Mouse (Mus musculus): ENCODE results near the gene Junb.
A peak's percentile ranks its signal among the peaks of the same experiment; 100 is the strongest.

Junb gene

DNA sequence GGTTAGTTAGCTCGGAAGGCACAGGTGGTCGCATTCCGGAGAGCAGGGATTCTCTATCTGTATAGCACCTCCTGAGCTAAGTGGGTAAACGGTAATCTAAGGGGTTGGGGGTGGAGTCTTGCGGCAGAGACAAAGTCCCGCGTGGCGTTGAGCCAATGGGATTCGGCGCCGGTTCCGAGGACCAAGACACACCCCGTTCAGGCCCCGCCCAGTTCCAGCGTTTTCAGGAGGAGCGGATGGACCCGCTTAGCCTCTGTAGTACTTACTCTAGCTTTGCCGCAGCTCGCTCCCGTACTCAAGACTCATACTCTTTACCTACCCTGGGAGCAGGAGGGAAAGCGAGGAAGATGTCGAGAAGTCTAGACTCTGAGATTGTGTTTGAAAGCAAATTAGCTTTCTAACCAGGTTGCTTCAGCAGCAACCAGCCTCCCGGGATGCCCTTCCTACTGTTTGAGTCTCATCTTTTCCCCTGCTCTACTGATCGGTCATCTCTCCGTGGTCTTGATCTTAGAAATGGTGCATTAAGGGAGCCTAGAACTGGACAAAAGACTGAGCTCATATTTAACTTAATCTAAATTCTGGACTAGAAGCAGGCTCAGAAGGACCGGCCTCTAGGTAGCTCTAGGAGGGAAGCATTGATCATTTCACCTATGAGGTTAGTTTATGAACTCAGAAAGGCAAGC, 33.9 kb downstream of the Junb start:
- peak; percentile 66 for DNase-seq (ENCODE audit: low read depth, low spot score)

DNA sequence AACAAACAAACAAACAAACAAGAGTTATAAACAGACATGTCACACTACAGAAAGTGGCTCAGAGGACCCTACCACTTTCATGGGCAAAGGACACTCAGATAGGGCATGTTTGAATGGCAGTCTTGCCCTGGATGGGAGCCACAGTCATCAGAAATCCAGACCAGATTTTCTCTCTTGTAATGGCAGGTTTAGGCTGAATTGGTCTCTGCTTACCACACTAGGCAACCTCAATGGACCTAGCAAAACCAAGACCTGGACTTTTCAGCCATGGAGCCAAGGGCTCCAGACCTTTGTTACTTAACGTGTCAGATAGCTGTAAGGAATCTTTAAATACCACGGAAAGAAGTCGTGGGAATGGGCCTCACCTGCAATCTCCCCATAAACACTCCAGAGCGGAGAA, 34.8 kb downstream of the Junb start:
- DNase-seq (ENCODE audit: low read depth, low spot score), result no peak

DNA sequence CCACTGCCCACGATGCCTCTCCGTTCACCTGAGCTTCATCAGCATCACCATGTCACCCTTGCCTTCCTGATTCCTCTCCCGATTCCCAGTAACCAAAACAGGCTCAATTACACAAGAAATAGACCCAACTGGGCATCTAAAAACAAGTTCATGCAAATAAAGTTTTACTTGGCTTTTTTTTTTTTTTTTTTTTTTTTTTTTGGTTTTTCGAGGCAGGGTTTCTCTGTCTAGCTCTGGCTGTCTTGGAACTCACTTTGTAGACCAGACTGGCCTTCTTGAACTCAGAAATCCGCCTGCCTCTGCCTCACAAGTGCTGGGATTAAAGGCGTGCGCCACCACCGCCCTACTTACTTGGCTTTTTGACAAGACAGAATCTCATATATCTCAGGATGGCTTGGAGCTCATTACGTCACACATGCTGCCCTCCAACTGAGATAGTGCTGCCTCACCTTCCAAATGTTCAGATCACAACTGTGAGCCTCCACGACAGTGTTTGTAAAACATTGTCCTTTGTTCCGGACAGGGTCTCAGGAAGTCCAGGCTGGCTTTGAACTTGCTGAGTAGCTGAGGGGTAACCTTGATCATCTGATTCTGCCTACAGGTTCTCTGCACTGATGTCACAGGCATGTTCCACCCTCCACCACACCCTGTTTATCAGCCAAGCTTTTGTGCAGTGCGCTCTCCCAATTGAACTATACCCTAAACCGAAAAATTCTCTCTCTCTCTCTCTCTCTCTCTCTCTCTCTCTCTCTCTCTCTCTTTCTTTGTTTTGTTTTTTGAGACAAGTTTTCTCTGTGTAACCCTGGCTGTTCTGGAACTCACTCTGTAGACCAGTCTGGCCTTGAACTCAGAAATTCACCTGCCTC, 40.7 kb downstream of the Junb start:
- DNase-seq (ENCODE audit: low read depth, low spot score), result no peak

DNA sequence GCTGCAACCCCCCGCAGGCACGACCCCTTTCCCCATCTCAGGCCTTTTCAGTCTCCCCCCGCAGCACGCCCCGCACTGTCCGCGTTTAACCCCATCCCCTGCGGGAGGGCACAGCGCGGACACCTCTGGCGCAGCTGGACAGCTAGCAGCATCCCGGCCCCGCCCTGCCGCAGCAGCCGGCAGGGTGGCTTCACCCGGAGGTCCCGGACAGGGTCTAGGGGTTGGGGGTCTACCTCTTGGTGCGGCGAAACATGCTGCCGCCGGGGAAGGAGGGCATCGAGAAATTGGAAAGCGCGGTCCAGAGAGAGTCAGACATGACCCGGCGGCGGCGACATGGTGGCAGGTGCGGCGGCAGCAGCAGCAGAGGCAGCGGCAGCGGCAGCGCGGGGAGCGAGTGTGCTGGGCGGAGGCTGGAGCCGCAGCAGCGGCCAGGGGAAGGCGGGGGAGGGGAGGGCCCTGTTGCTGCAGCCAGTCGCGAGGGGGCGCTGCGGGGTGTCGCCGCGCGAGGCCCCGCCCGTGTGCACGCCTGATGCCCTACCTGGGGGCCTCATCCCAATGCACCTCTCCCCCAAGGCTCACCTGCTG, 41.5 kb downstream of the Junb start, which contains the start of gene Mast1:
TSS of gene Mast1 (minus strand) at position 398 of the 585 bp plus-strand sequence.
- DNase-seq (ENCODE audit: low read depth, low spot score), result peak; percentile 82

DNA sequence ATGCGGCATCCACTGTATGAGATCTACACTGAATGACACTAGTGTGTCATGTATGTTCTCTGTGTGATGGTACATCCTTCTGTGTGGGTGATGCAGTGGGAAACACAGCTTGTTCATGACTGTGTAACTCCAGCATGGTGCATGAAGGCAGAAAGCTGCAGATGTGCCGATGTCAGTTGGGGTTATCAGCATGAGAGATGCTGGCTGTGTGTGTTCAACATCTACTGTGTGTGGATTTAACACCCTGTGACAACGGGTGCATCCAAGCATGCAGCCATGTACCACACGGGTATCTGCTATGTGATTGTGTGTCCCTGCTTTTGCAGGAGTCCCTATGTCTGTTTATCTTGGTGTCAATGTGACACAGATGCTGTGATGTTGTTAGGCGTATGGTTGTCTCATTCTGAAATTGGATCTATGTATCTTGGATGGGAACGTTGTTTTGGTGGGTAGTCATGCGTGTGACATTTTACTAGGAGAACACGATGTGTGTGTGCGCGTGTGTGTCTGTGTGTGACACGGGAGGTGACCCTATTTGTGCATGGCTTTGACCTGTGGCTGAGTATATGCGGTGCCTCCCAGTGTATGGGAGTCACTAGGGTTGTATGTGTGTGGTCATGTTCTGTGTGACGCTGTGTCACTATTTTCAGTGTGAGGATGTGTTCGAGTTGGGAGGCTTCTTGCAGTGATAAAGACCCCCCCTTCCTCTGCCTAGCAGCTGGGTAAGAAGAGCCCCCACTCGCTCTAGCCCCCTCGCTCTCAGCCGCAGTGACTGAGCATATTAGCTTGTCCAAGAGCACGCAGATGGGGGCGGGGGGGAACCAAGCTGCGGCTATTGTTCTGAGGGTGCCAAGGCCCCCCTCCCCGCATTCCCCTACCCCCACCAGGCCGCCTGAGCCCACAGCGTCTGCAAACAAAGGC, 42.2 kb downstream of the Junb start:
- DNase-seq (ENCODE audit: low read depth, low spot score), result no peak

DNA sequence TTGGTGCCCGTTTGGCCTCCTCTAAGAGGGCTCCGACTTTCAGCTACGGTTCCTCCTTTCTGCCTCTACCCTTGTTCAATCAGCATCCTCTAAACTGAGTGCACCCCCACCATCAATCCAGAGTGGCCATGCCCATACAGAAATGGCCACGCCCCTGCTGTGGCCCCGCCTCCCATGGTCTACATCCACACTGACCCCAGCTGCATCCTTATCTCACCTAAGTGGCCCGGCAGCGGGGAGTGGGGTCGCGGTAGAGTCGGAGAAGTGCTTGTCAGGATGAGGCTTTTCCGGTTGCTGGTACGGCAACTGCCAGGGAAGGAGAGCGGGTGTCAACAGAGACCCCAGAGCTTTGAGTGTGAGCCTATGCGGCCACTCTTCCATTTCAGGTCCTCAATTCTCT, 43.0 kb downstream of the Junb start:
- no peak for DNase-seq (ENCODE audit: low read depth, low spot score)

DNA sequence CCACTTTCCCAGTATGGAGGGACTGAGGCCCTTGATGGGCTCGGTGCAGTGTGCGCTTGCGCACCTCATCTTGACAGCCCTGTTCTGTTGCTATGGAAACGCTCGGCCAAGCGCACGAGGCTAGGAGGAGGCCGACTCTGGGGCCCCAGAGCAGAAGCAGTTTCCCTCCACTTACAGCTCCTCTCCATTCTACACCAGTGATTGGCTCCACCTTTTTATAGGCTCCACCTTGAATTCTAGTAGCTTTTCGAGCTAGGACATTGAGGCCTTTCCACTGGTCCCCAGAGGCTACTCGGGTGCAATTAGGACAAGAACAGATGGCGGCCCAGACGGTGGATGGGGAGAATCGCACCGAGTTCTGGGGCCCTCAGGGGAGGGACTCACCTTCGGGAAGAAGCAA, 43.7 kb downstream of the Junb start:
- no peak for DNase-seq (ENCODE audit: low read depth, low spot score)

DNA sequence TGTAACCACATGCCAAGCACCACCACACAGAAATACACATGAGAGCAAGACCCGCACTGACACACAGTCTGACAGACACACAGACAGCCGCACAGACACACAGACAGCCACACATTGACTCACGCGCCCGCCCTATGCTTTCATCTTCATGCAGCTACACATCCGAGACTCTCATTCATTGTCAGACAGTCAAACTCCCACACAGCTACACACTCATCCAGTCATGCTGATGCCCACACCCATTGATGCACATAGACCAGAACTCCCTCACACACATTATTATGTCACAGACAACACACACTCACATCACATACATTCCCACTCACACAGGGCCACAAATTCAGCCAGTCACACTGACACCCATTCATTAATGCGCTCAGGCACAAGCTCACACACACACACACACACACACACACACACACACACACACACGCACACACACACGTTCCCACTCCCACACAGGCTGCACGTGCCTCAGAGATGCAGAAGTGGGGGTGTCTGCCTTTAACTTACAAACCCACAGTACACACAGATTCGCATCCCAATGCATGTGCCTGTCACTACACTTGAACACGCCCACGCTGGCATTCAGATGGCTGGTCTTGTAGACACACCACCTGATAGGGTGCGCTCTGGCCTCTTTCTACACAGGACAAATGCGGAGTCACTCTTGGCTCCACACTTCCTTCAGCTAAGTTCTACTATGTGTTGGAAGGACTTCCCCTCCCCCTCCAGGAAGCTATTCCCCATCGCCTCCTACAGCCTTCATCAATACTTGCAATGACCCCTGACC, 44.6 kb downstream of the Junb start:
- no peak for DNase-seq (ENCODE audit: low read depth, low spot score)

DNA sequence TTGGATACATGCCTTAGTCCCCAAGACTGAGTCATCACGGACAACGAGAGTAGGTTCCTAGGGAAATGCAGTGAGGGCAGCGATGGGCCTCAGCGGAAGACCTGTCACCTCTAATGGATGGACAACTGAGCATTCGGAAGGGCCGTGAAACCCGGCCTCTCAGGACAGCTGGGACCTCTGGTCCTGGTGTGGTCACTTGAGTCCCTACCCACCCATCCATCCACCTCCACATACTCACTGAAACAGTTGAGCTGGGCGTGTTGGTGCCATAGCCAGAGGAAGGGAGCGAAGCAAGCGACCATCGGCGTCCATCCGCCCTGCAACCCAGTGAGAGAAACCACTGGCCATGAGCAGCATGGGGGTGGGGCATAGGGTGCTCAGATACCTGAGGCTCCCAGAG, 47.9 kb downstream of the Junb start:
- DNase-seq (ENCODE audit: low read depth, low spot score), result no peak

DNA sequence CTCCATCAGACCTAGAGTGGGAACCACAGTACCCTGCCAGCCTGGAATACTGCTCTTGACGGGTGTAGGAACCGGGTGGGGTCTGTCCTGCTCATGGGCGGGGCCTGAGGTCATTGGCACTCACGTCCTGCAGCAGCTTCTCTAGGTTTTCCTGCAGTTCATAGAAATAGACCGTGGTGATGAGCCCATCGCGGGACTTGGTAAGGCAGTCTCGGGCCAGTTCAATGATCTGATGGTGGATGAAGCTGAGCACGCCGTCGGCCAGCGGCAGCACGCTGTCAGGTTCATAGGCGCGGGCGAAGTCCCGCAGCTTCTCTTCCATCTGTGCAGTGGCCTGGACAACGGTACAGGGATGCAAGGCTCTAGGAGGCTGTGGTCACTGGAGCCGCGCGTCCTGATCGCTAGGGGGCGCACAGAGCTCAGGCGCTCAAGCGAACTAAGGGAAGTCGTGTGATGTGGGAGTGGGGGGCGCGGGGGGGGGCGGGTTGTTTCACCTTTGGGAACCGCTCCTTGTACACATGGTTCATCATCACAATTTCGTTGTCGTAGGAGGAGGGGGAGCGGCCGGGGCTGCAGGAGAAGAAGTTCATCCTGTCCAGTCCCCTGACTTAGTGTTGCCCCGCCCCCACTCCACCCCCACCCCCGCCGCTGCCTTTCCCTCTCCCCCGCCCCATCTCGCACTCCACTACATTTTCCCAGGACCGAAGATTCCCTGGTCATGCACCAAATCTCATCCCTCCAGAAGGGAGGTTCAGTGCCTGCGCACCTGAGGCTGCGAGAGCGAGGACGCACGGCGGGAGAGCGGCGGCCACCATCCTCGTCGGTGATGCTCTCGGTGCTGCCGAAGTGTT, 49.8 kb downstream of the Junb start:
- peak; percentile 53 for DNase-seq (ENCODE audit: low read depth, low spot score)

DNA sequence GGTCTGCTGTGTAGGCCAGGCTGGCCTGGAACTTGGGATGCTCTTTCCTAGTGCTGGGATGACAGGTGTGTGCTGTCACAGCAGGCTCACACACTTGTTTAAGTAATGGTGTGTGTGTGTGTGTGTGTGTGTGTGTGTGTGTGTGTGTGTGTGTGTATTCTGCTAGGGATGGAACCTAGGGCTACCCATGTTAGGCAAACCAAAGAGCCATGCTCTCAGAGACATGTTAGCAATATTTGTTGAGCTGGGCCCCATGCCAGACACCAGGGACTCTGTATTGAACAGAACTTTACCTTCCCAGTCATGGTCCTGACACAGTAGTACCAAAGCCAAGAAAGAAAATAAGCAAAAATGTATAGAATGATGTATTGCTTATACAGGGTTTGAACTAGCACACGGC, 51.0 kb downstream of the Junb start:
- DNase-seq (ENCODE audit: low read depth, low spot score), result no peak

DNA sequence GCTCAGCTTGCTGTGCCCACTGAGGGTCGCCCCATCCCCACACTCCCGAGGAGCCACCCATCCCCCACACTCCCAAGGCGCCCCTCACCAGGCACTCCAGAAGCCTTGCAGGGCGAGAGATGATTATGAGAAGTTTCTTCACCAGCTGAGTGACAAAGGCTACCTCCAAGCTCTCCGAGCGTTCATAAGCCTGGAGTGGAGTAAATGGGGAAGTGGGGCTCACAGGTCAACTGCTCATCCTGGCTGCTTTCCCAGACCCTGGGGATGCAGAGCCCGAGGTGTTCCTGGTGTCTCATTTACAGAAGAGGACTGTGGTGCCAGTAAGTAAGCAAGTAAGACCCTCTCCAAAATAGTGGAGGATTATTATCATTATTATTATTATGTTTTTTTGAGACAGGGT, 53.0 kb downstream of the Junb start:
- no peak for DNase-seq (ENCODE audit: low read depth, low spot score)

All from A20 (cell line).